Mouse (Mus musculus): Measurements from ENCODE around the gene H2-Aa.

- TF ChIP-seq CTCF (conservative IDR thresholded peaks at IDR 0.05; ENCODE audit: low read length) (no peak), NANOG (IDR thresholded peaks at IDR 0.05; ENCODE audit: borderline replicate concordance, low read length) (no peak)
Observed at GRCm38 (mm10) chr17:34300691-34301566, 13.3 kb upstream of the H2-Aa start.
